Mouse (Mus musculus): ENCODE data around the gene Runx2.
A peak's percentile ranks its signal among the peaks of the same experiment; 100 is the strongest.

The Runx2 gene

GRCm38 (mm10) chr17:44767375-44767774 is 47.2 kb downstream of the Runx2 start:
- DNase-seq (ENCODE audit: low spot score), result no peak

- DNase-seq (ENCODE audit: low spot score), result no peak
Measured at GRCm38 (mm10) chr17:44766975-44767374, 47.6 kb downstream of the Runx2 start.

DNA sequence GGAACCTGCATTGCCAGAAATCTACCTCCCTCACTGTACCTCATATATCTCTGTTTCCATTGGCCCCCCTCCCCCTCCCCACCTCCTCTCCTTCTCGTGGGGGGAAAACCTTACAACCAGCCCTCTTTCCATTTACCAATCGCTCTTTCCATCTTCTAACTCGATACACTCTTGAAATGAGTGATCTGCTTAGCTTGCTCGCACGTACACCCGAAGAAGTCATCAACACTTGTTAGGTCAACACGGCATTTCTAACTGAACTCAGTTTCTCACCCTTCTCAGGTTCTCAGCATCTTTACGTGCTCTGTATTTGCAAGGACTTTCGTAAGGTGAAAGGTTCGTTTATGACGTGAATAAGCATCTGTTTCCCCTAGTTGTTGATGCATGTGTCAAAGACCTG is 48.3 kb downstream of the Runx2 start:
- no peak for DNase-seq (ENCODE audit: low spot score)

GRCm38 (mm10) chr17:44745378-44745777 is 69.2 kb downstream of the Runx2 start:
- DNase-seq (ENCODE audit: low spot score), result no peak

DNA sequence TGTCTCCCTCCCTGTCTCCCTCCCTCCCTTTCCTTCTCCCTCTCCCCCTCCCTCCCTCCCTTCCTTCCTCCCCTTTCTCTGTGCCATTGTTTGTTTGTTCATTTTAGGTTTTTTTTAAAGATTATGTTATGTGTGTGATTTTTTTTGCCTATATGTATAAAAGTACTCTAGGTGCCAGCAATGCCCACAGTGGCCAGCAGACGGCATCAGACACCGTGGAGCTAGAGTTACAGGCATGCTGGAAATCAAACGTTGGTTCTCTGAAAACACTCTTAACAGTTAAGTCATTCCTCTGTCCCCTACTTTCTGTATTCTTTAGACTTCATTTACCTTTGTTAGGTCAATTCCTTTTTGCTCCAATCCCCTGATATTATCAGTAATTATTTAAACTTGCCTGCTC is 70.8 kb downstream of the Runx2 start:
- no peak for DNase-seq (ENCODE audit: low spot score)

- DNase-seq (ENCODE audit: low spot score), result no peak
Measured at GRCm38 (mm10) chr17:44742246-44742645, 72.4 kb downstream of the Runx2 start.

- DNase-seq (ENCODE audit: low spot score), result no peak
Measured at GRCm38 (mm10) chr17:44738121-44738637, 76.4 kb downstream of the Runx2 start.

DNA sequence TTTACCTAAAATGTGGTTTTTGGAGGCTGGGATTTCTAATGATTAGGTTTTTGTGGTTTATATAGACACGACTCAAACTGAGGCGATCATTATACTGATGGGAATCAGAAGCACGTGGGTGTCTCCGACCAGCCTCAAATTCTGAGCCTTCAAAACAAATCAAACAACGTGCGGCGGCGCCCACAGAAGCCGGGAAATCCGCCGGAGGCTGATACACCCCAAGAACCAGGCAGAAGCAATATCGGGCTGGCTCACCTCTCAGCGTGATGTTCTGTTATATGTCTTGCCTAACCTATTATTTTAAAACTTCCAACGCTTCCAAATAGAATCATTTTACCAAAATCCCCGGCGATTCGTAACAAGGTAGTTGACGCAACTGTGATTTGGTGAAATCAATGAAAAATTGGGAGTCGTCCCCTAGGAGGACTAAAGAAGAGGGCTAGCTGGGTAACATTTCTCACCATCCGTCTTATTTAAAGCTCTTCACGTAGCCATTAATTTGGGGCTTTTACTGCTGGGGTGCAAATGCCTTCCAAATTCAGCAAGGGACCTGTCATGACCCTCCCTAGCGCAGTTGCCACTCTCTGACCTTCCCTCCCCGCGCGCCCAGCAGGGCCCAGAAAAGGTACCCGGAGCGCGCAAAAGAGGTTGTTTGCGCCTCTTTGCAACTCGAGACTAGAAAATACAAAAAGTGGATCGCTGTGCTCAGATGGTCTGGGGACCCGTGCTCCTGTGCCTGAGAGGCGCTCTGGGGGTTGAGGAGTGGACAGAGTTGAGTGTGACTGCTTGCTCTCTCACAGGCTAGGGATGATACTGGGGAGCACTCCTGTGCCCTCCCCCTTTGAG is 77.1 kb downstream of the Runx2 start:
- peak; percentile 7 for DNase-seq (ENCODE audit: low spot score)

- peak; percentile 69 for DNase-seq (ENCODE audit: low spot score)
Measured at GRCm38 (mm10) chr17:44735991-44736561, 78.5 kb downstream of the Runx2 start.

DNA sequence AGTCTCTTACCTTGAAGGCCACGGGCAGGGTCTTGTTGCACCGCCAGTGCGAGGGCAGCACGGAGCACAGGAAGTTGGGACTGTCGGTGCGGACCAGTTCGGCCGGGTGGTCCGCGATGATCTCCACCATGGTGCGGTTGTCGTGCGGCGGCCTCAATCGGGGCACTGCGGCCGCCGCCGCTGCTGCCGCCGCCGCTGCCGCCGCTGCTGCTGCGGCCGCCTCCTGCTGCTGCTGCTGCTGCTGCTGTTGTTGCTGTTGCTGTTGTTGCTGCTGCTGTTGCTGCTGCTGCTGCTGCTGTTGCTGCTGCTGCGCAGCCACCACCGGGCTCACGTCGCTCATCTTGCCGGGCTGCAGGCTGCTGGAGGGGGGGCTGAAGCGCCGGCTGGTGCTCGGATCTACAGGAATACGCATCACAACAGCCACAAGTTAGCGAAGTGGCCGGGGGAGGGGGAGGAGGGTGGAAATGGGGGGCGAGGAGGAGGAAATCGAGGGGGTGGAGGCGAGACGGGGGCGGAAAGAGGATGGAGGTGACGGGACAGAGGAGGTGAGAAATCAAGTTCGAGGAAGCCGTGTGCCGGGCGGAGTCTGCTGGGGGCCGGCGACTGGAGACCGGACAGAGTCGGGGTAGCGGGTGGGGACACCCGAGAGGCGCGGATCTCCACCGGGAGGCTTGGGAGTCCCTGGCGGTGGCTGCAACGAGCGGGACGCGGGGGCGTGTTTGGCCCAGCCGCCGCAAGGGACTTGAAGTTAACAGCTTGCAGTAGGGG is 79.2 kb downstream of the Runx2 start:
- no peak for DNase-seq (ENCODE audit: low spot score)

GRCm38 (mm10) chr17:44734501-44735222 is 79.9 kb downstream of the Runx2 start:
- peak; percentile 15 for DNase-seq (ENCODE audit: low spot score)

DNA sequence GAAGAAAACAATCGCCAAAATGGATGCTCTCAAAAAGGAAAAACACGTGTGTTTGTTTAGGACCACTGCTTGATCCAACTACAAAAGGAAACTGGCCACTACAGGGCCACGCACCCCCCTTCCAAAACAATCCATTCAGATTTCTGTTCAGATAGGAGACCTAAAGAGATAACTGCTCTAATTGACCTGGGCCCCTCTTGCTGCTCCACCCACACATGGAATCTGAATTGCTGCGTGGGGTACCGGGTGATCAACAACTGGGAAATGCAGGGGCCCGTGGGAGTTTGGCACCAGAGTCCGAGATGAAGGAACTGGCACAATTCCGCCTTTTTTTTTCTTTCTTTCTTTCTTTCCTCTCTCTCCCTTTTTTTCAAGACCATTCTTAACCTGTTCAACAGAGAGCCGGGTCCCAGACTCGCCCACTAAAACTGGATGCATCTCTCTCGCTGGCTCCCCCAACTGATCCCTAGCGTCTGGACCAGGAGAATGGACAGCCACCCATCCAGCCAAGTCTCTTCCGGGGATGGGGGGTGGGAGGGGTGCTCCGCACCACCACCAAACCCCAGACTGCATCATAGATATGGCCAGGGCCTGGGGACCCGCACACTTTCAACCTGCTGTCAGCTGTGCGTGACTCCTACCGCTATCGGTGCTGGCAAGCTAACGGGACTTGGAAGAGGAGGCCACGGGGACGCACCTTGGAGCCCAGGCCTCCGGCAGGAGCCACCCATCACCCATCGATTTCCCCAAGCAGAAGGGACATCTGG is 80.9 kb downstream of the Runx2 start:
- no peak for DNase-seq (ENCODE audit: low spot score)

DNA sequence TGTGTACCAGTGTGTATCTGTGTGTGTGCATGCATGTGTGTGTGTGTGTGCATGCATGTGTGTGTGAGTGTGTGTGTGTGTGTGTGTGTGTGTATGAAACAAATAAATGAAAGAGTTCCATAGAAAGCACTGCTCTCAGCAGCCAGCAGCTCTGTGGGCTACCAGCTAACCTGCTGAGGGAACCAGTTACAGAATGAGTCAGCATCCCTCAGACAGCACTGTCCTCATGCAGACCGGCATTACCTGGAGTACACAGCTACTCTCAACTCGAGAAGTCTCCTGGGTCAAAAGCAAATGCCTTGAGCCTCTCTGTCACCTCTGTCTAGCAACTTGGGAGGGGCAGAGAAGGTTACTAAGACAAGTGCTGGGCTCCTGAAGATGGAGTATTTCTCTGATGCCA is 86.1 kb downstream of the Runx2 start:
- DNase-seq (ENCODE audit: low spot score), result no peak

GRCm38 (mm10) chr17:44727675-44728074 is 86.9 kb downstream of the Runx2 start:
- DNase-seq (ENCODE audit: low spot score), result no peak

DNA sequence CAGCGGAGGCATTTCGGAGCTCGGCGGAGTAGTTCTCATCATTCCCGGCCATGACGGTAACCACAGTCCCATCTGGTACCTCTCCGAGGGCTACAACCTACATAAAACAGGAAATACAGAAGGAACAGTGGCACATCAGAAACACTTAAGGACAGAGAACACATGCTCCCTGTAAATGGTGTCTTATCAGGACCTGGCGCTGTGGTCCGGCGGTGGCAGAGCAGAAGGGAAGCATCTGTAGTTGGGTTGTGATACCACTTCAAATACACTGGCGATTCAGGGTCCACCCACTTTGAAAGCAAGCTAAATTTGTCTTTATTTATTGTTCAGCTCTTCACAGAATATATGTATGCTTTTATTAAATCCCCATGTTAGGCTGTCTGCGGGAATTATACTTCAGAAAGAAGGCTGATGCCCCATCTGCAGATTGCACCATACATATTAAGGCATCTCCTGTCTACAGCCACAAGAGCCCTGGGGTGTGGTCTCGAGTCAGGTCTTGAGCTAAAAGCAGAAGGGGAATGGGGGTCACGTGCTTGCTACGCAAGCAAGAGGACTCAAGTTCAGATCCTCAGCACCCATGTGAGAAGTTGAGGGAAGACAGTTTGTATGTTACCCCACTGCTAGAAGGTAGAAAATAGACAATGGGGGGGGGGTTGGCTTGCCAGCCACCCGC is 89.7 kb downstream of the Runx2 start:
- DNase-seq (ENCODE audit: low spot score), result no peak

- DNase-seq (ENCODE audit: low spot score), result no peak
Measured at GRCm38 (mm10) chr17:44724255-44724654, 90.3 kb downstream of the Runx2 start.

- no peak for DNase-seq (ENCODE audit: low spot score)
Measured at GRCm38 (mm10) chr17:44722103-44722792, 92.3 kb downstream of the Runx2 start.

GRCm38 (mm10) chr17:44718591-44718990 is 96.0 kb downstream of the Runx2 start:
- DNase-seq (ENCODE audit: low spot score), result no peak

- DNase-seq (ENCODE audit: low spot score), result no peak
Measured at GRCm38 (mm10) chr17:44718036-44718435, 96.6 kb downstream of the Runx2 start.

DNA sequence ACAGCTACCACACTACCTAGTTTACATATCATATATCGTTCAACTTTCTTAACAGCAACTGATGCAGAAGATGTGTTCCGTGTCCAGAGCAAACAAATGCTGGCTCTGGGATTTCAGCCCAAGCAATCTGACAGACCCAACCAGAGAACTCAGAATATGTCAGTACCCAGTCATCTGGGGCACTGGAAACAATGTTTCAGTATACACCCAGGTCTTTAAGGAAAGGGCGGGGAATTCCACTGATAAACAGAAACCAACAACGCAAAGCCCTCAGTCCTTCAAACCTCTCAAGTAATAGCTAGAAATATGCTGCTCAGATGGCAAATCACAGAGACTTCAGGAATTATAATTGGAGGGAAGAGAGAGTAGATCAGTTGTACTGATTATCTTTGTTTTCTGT is 100.5 kb downstream of the Runx2 start:
- no peak for DNase-seq (ENCODE audit: low spot score)
